Mouse (Mus musculus): ENCODE measurements around the gene Nacad. TPM values are rescaled to one million over a fixed set of nuclear protein-coding genes. Genes with fewer than 3 reads are reported as not detected.

Nacad gene
- polyA plus RNA-seq, 1 experiment = 0.90 TPM

GRCm38 (mm10) chr11:6580065-6580750 lies 25.6 kb downstream of the Nacad start:
- no peak overlapping the region for H3K4me3 ChIP-seq (ENCODE audit: low read depth, low read length)
- 0 out of 2 replicates have a peak, but pooled peaks cover 4% of the 10 kb centered on the region for H3K36me3 ChIP-seq (ENCODE audit: control insufficient read depth, insufficient read depth, low read length, poor library complexity, severe bottlenecking)
- no peak overlapping the region for H3K27ac ChIP-seq (ENCODE audit: insufficient read depth, low read length)
- no peaks in the 10 kb centered on the region for H3K4me1 ChIP-seq (ENCODE audit: control insufficient read depth, insufficient read depth, low read length)
- TF ChIP-seq POLR2A (IDR thresholded peaks at IDR 0.05; ENCODE audit: insufficient read depth, low read length) = no peak
- H3K9ac ChIP-seq (ENCODE audit: low read depth, poor library complexity, severe bottlenecking) = no peak overlapping the region
- H3K27me3 ChIP-seq (ENCODE audit: control insufficient read depth, insufficient read depth, low read length, poor library complexity, severe bottlenecking) = no peaks in the 10 kb centered on the region
- no peaks in the 10 kb centered on the region for H3K9me3 ChIP-seq (replicated peaks; ENCODE audit: control insufficient read depth, insufficient read depth, low read length, poor library complexity, severe bottlenecking)

GRCm38 (mm10) chr11:6579361-6579760 lies 26.5 kb downstream of the Nacad start:
- H3K36me3 ChIP-seq (ENCODE audit: control insufficient read depth, insufficient read depth, low read length, poor library complexity, severe bottlenecking) = 0 out of 2 replicates have a peak, but pooled peaks cover 4% of the 10 kb centered on the region
- H3K27me3 ChIP-seq (ENCODE audit: control insufficient read depth, insufficient read depth, low read length, poor library complexity, severe bottlenecking) = no peaks in the 10 kb centered on the region
- no peak overlapping the region for H3K27ac ChIP-seq (ENCODE audit: insufficient read depth, low read length)
- H3K4me3 ChIP-seq (ENCODE audit: low read depth, low read length) = no peak overlapping the region
- H3K4me1 ChIP-seq (ENCODE audit: control insufficient read depth, insufficient read depth, low read length) = no peaks in the 10 kb centered on the region
- no peaks in the 10 kb centered on the region for H3K9me3 ChIP-seq (replicated peaks; ENCODE audit: control insufficient read depth, insufficient read depth, low read length, poor library complexity, severe bottlenecking)
- TF ChIP-seq CTCF (IDR thresholded peaks at IDR 0.05; ENCODE audit: low read depth, low read length) (no peak), EP300 (IDR thresholded peaks at IDR 0.05; ENCODE audit: insufficient read depth, low read depth, low read length) (no peak), POLR2A (IDR thresholded peaks at IDR 0.05; ENCODE audit: insufficient read depth, low read length) (no peak)
- H3K9ac ChIP-seq (ENCODE audit: low read depth, poor library complexity, severe bottlenecking) = no peak overlapping the region

GRCm38 (mm10) chr11:6576151-6576550 lies 29.7 kb downstream of the Nacad start:
- Histone ChIP-seq H3K4me3 (ENCODE audit: low read depth, low read length) (no peak overlapping the region), H3K9me3 (replicated peaks; ENCODE audit: control insufficient read depth, insufficient read depth, low read length, poor library complexity, severe bottlenecking) (no peaks in the 10 kb centered on the region), H3K9ac (ENCODE audit: low read depth, poor library complexity, severe bottlenecking) (no peak overlapping the region), H3K4me1 (ENCODE audit: control insufficient read depth, insufficient read depth, low read length) (no peaks in the 10 kb centered on the region), H3K27ac (ENCODE audit: insufficient read depth, low read length) (no peak overlapping the region), H3K36me3 (ENCODE audit: control insufficient read depth, insufficient read depth, low read length, poor library complexity, severe bottlenecking) (no peaks in the 10 kb centered on the region), H3K27me3 (ENCODE audit: control insufficient read depth, insufficient read depth, low read length, poor library complexity, severe bottlenecking) (no peaks in the 10 kb centered on the region)
- TF ChIP-seq EP300 (IDR thresholded peaks at IDR 0.05; ENCODE audit: insufficient read depth, low read depth, low read length) (no peak), CTCF (IDR thresholded peaks at IDR 0.05; ENCODE audit: low read depth, low read length) (no peak), POLR2A (IDR thresholded peaks at IDR 0.05; ENCODE audit: insufficient read depth, low read length) (no peak)

- H3K4me1 ChIP-seq (ENCODE audit: control insufficient read depth, insufficient read depth, low read length) = no peaks in the 10 kb centered on the region
- H3K27me3 ChIP-seq (ENCODE audit: control insufficient read depth, insufficient read depth, low read length, poor library complexity, severe bottlenecking) = no peaks in the 10 kb centered on the region
- TF ChIP-seq EP300 (IDR thresholded peaks at IDR 0.05; ENCODE audit: insufficient read depth, low read depth, low read length) (no peak), POLR2A (IDR thresholded peaks at IDR 0.05; ENCODE audit: insufficient read depth, low read length) (no peak), CTCF (IDR thresholded peaks at IDR 0.05; ENCODE audit: low read depth, low read length) (no peak)
- H3K27ac ChIP-seq (ENCODE audit: insufficient read depth, low read length) = no peak overlapping the region
- no peaks in the 10 kb centered on the region for H3K9me3 ChIP-seq (replicated peaks; ENCODE audit: control insufficient read depth, insufficient read depth, low read length, poor library complexity, severe bottlenecking)
- no peaks in the 10 kb centered on the region for H3K36me3 ChIP-seq (ENCODE audit: control insufficient read depth, insufficient read depth, low read length, poor library complexity, severe bottlenecking)
- no peak overlapping the region for H3K9ac ChIP-seq (ENCODE audit: low read depth, poor library complexity, severe bottlenecking)
- no peak overlapping the region for H3K4me3 ChIP-seq (ENCODE audit: low read depth, low read length)
Measured at GRCm38 (mm10) chr11:6569410-6569777, 36.5 kb downstream of the Nacad start.

- TF ChIP-seq EP300 (IDR thresholded peaks at IDR 0.05; ENCODE audit: insufficient read depth, low read depth, low read length) (no peak), POLR2A (IDR thresholded peaks at IDR 0.05; ENCODE audit: insufficient read depth, low read length) (no peak), CTCF (IDR thresholded peaks at IDR 0.05; ENCODE audit: low read depth, low read length) (no peak)
- no peaks in the 10 kb centered on the region for H3K36me3 ChIP-seq (ENCODE audit: control insufficient read depth, insufficient read depth, low read length, poor library complexity, severe bottlenecking)
- no peak overlapping the region for H3K4me3 ChIP-seq (ENCODE audit: low read depth, low read length)
- no peaks in the 10 kb centered on the region for H3K4me1 ChIP-seq (ENCODE audit: control insufficient read depth, insufficient read depth, low read length)
- H3K9ac ChIP-seq (ENCODE audit: low read depth, poor library complexity, severe bottlenecking) = no peak overlapping the region
- H3K27me3 ChIP-seq (ENCODE audit: control insufficient read depth, insufficient read depth, low read length, poor library complexity, severe bottlenecking) = no peaks in the 10 kb centered on the region
- no peaks in the 10 kb centered on the region for H3K9me3 ChIP-seq (replicated peaks; ENCODE audit: control insufficient read depth, insufficient read depth, low read length, poor library complexity, severe bottlenecking)
- H3K27ac ChIP-seq (ENCODE audit: insufficient read depth, low read length) = no peak overlapping the region
Measured at GRCm38 (mm10) chr11:6568584-6569409, 37.1 kb downstream of the Nacad start.

- no peaks in the 10 kb centered on the region for H3K9me3 ChIP-seq (replicated peaks; ENCODE audit: control insufficient read depth, insufficient read depth, low read length, poor library complexity, severe bottlenecking)
Measured at GRCm38 (mm10) chr11:6567951-6568350, 37.9 kb downstream of the Nacad start.

More at GRCm38 (mm10) chr11:6567951-6568350, 37.9 kb downstream of the Nacad start:
- Histone ChIP-seq H3K27me3 (ENCODE audit: control insufficient read depth, insufficient read depth, low read length, poor library complexity, severe bottlenecking) (no peaks in the 10 kb centered on the region), H3K4me1 (ENCODE audit: control insufficient read depth, insufficient read depth, low read length) (no peaks in the 10 kb centered on the region), H3K27ac (ENCODE audit: insufficient read depth, low read length) (no peak overlapping the region), H3K4me3 (ENCODE audit: low read depth, low read length) (no peak overlapping the region), H3K36me3 (ENCODE audit: control insufficient read depth, insufficient read depth, low read length, poor library complexity, severe bottlenecking) (no peaks in the 10 kb centered on the region), H3K9ac (ENCODE audit: low read depth, poor library complexity, severe bottlenecking) (no peak overlapping the region)
- TF ChIP-seq POLR2A (IDR thresholded peaks at IDR 0.05; ENCODE audit: insufficient read depth, low read length) (no peak), EP300 (IDR thresholded peaks at IDR 0.05; ENCODE audit: insufficient read depth, low read depth, low read length) (no peak), CTCF (IDR thresholded peaks at IDR 0.05; ENCODE audit: low read depth, low read length) (no peak)
